Mouse (Mus musculus) MEL (cell line): Measurements from ENCODE around the gene Dgke. TPM values are rescaled to one million over a fixed set of nuclear protein-coding genes. Genes with fewer than 3 reads are reported as not detected.

ENCODE experiments used
- DNase-seq: peaks from one replicate; pipeline ENCODE4 v3.0.0; 2011; ENCODE audit warnings: low read depth, low spot score
- H3K27ac ChIP-seq: 2 replicates; pipeline ENCODE4 v1.5.1; 2012; ENCODE audit warnings: low read depth, mild to moderate bottlenecking, control low read depth, low read length, moderate library complexity; ENCODE audit not compliant: control insufficient read depth
- H3K27me3 ChIP-seq, 2 experiments: fragments of 150-350 bp in 1 of 2; sonication (generic) in 1 of 2; 2 replicates each; pipeline ENCODE4 v1.6.1; 2012; ENCODE audit warnings: low read length in 2 of 2, mild to moderate bottlenecking in 2 of 2, improper control_type of control experiment in 1 of 2, moderate library complexity in 1 of 2; ENCODE audit not compliant: insufficient read depth in 2 of 2, control insufficient read depth in 1 of 2
- H3K36me3 ChIP-seq, 2 experiments: 2 replicates each; pipeline ENCODE4 v1.6.1; 2012 to 2014; ENCODE audit warnings: low read length in 2 of 2, improper control_type of control experiment in 1 of 2, inconsistent platforms in 1 of 2, mild to moderate bottlenecking in 1 of 2; ENCODE audit not compliant: insufficient read depth in 2 of 2, control insufficient read depth in 1 of 2
- H3K4me1 ChIP-seq, 2 experiments: fragments of 150-350 bp in 1 of 2; sonication (generic) in 1 of 2; 2 replicates each; pipeline ENCODE4 v1.6.1; 2012; ENCODE audit warnings: low read length in 2 of 2, improper control_type of control experiment in 1 of 2, mild to moderate bottlenecking in 1 of 2; ENCODE audit not compliant: insufficient read depth in 2 of 2, control insufficient read depth in 1 of 2
- H3K4me3 ChIP-seq, 2 experiments: fragments of 150-350 bp in 1 of 2; sonication (generic) in 1 of 2; 2 replicates each; pipeline ENCODE4 v1.5.1; 2012; ENCODE audit warnings: low read depth in 2 of 2, low read length in 2 of 2, mild to moderate bottlenecking in 2 of 2, moderate library complexity in 2 of 2, control low read depth in 1 of 2, improper control_type of control experiment in 1 of 2; ENCODE audit not compliant: control insufficient read depth in 1 of 2, insufficient read depth in 1 of 2
- H3K79me2 ChIP-seq: 2 replicates; pipeline ENCODE4 v1.6.1; 2012; ENCODE audit warnings: mild to moderate bottlenecking, low read length, moderate library complexity; ENCODE audit not compliant: control insufficient read depth, poor library complexity, insufficient read depth
- H3K9ac ChIP-seq: 2 replicates; pipeline ENCODE4 v1.6.1; 2012; ENCODE audit warnings: low read depth, mild to moderate bottlenecking, control low read depth, low read length, moderate library complexity; ENCODE audit not compliant: control insufficient read depth, poor library complexity, severe bottlenecking
- H3K9me3 ChIP-seq: fragments of 150-350 bp; sonication (generic); replicated peaks from 2 replicates; pipeline ENCODE4 v1.6.1; 2012; ENCODE audit warnings: mild to moderate bottlenecking, low read length, improper control_type of control experiment, moderate library complexity; ENCODE audit not compliant: insufficient read depth
- CHD1 ChIP-seq: IDR thresholded peaks from 2 replicates; pipeline ENCODE4 v1.6.1; 2012; ENCODE audit warnings: low read depth, mild to moderate bottlenecking, inconsistent platforms, low read length, improper control_type of control experiment
- CTCF ChIP-seq, 3 experiments: IDR thresholded peaks in 2 of 3; conservative IDR thresholded peaks in 1 of 3; 2 replicates each; pipeline ENCODE4 v1.5.1; 2011 to 2012; ENCODE audit warnings: low read length in 3 of 3, low read depth in 2 of 3, mild to moderate bottlenecking in 2 of 3, improper control_type of control experiment in 1 of 3, inconsistent platforms in 1 of 3, mixed read lengths in 1 of 3, moderate library complexity in 1 of 3; ENCODE audit not compliant: control insufficient read depth in 1 of 3, insufficient read depth in 1 of 3, poor library complexity in 1 of 3, severe bottlenecking in 1 of 3
- JUND ChIP-seq: IDR thresholded peaks from 2 replicates; pipeline ENCODE4 v1.6.1; 2011; ENCODE audit warnings: low read depth, mild to moderate bottlenecking, improper control_type of control experiment, low read length
- KAT2A ChIP-seq: conservative IDR thresholded peaks from 2 replicates; pipeline ENCODE4 v1.6.1; 2012; ENCODE audit warnings: low read depth, low read length, improper control_type of control experiment, inconsistent platforms
- MAFK ChIP-seq: IDR thresholded peaks from 2 replicates; pipeline ENCODE4 v1.6.1; 2011; ENCODE audit warnings: low read depth, mild to moderate bottlenecking, low read length, improper control_type of control experiment, borderline replicate concordance
- MEF2A ChIP-seq: IDR thresholded peaks from 2 replicates; pipeline ENCODE4 v1.6.1; 2014; ENCODE audit warnings: low read depth, mild to moderate bottlenecking, inconsistent platforms, low read length, improper control_type of control experiment; ENCODE audit not compliant: poor library complexity, insufficient replicate concordance, severe bottlenecking; ENCODE audit errors: extremely low read depth
- MYC ChIP-seq: IDR thresholded peaks from 2 replicates; pipeline ENCODE4 v1.6.1; 2011; ENCODE audit warnings: low read depth, mild to moderate bottlenecking, low read length, improper control_type of control experiment, moderate library complexity
- NELFE ChIP-seq: IDR thresholded peaks from 2 replicates; pipeline ENCODE4 v1.6.1; 2011; ENCODE audit warnings: low read depth, low read length, improper control_type of control experiment
- POLR2AphosphoS2 ChIP-seq: IDR thresholded peaks from 2 replicates; pipeline ENCODE4 v1.6.1; 2011; ENCODE audit warnings: low read length, improper control_type of control experiment
- SIN3A ChIP-seq: IDR thresholded peaks from 2 replicates; pipeline ENCODE4 v1.6.1; 2012; ENCODE audit warnings: low read length, improper control_type of control experiment, inconsistent platforms
- UBTF ChIP-seq: IDR thresholded peaks from 2 replicates; pipeline ENCODE4 v1.6.1; 2012; ENCODE audit warnings: low read depth, mild to moderate bottlenecking, inconsistent platforms, low read length, improper control_type of control experiment, moderate library complexity, borderline replicate concordance; ENCODE audit not compliant: insufficient read depth
- USF1 ChIP-seq: IDR thresholded peaks from 2 replicates; pipeline ENCODE4 v1.6.1; 2014; ENCODE audit warnings: low read depth, mild to moderate bottlenecking, inconsistent platforms, low read length, improper control_type of control experiment, moderate library complexity
- ZC3H11A ChIP-seq: IDR thresholded peaks from 2 replicates; pipeline ENCODE4 v1.6.1; 2012; ENCODE audit warnings: low read depth, mild to moderate bottlenecking, inconsistent platforms, low read length, improper control_type of control experiment
- ZKSCAN1 ChIP-seq: IDR thresholded peaks from 2 replicates; pipeline ENCODE4 v1.6.1; 2012; ENCODE audit warnings: low read depth, mild to moderate bottlenecking, inconsistent platforms, low read length, improper control_type of control experiment, moderate library complexity
- ZNF384 ChIP-seq: IDR thresholded peaks from 2 replicates; pipeline ENCODE4 v1.6.1; 2012; ENCODE audit warnings: low read depth, mild to moderate bottlenecking, inconsistent platforms, low read length, improper control_type of control experiment
- polyA plus RNA-seq, 2 experiments: library from polyadenylated mRNA; stranded (reverse) in 1 of 2; unstranded in 1 of 2; fragments of >175 nt in 1 of 2; fragments of >200 nt in 1 of 2; gene quantifications; 2 replicates each; pipeline versions ENCODE4 v1.2.1 to v1.2.4; 2012; ENCODE audit warnings: low replicate concordance in 2 of 2, low read depth in 1 of 2; ENCODE audit not compliant: insufficient read length in 2 of 2, insufficient read depth in 1 of 2, missing spikeins in 1 of 2
- total RNA-seq: library from RNA; depleted of rRNA; stranded (reverse); fragments of 300-350 nt; gene quantifications from 2 replicates; pipeline ENCODE4 v1.2.3, GENCODE M21; 2012

Gene Dgke
- total and polyA plus RNA-seq, 3 experiments, result 5.2 to 6.4 TPM; not detected in 1

DNA sequence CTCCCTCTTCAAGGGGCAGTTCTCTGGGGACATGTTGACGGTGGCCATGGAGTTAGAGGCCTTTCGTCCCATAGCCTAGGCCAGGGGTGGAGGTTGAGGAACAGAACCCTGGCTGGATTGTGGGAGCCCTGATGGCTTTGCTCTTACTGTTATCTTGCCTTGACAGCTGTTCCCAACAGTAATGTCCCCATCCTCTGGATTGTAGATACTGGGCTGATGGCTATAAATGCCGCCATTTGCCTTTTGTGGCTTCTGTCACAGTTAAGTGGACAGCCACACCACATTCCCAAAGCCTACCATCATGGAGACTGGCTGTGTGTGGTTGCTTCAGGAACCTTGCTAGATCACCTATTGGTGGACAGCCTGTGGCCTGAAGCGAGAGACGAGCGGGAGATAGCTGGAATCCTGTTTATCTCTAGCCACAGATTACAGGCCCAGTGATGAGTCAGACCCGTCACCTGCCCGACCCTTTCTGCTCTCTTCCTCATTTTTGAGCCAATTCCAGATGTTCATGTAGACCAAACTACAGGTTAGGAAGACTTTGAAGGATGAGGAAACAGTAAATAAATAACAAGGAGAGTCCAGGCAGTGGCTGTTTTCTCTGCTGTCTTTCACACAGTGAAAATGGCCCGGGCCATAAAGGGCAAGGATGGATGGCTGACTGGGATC lies 49.0 kb downstream of the Dgke start (continued):
- TF ChIP-seq MYC (no peak), JUND (no peak), ZKSCAN1 (no peak), ZC3H11A (no peak), CHD1 (no peak), NELFE (no peak), CTCF (IDR thresholded peaks at IDR 0.05 in 2 of 3, conservative IDR thresholded peaks at IDR 0.05 in 1 of 3; ENCODE audit: control insufficient read depth in 1 of 3, insufficient read depth in 1 of 3, low read depth in 2 of 3, low read length in 3 of 3, poor library complexity in 1 of 3, severe bottlenecking in 1 of 3) (no peak)

DNA sequence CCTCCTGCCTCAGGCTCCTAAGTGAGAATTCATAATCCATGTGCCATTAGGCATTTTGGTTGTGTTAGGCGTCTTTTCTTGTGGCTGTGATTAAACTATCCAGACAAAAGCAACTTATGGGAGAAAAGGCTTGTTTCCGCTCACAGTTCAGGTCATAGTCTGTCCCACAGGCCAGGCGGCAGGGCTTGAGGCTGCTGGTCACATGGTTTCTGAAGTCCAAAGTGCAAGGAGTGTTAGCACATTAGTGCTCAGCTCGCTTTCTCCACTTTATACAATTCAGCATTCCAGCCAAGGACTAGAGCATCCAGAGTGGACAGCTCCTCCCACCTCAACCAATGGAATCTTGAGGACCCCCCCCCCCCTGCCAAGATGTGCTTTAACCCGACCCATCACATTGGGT lies 54.4 kb downstream of the Dgke start:
- Histone ChIP-seq H3K4me1 (peaks cover 5 to 20% of the 10 kb centered on the region in 2 experiments), H3K79me2 (no peaks in the 10 kb centered on the region)
- TF ChIP-seq MAFK, result no peak
- TF ChIP-seq ZKSCAN1, result no peak
- TF ChIP-seq NELFE, result no peak
- no peak for TF ChIP-seq SIN3A
- TF ChIP-seq POLR2AphosphoS2, result no peak
- TF ChIP-seq, all 39 proteins: peak for 0
- Histone ChIP-seq H3K27me3 (no peaks in the 10 kb centered on the region), H3K9ac (no peak overlapping the region), H3K4me3 (no peak overlapping the region), H3K27ac (no peak overlapping the region), H3K36me3 (peaks cover 18 to 29% of the 10 kb centered on the region in 2 experiments), H3K9me3 (no peaks in the 10 kb centered on the region)
- no peak for DNase-seq

DNA sequence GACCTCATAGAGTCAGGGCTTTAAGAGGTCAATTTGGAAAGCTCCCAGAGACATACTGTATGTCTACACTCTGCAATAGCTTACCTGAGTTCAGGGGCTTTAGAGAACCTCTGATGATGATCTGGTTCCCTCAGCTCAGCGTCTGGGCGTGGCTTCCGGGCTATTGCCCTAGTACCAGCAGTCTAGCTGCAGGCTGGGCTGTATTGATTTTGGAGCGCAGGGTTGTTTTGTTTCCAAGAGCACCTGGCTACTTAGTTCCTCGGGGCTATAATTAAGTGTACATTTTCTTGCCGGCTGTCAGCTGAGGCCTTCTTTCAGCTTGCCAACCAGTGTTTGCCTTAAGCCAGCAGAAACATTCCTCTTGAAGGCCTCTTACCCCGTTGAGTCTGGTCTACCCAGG lies 57.2 kb downstream of the Dgke start:
- Histone ChIP-seq H3K9me3 (no peaks in the 10 kb centered on the region), H3K79me2 (peaks cover 3% of the 10 kb centered on the region; the same call in 1 of the 2 replicates), H3K36me3 (peaks cover 4 to 36% of the 10 kb centered on the region in 2 experiments; a peak in 3 of 4 replicates), H3K9ac (no peak overlapping the region), H3K27ac (no peak overlapping the region), H3K4me3 (no peak overlapping the region), H3K4me1 (peaks cover 0 to 4% of the 10 kb centered on the region in 2 experiments; a peak in 2 of 4 replicates), H3K27me3 (no peaks in the 10 kb centered on the region)
- TF ChIP-seq UBTF (no peak), ZNF384 (no peak), USF1 (no peak), KAT2A (no peak), MEF2A (no peak), NELFE (no peak), ZC3H11A (no peak)
- no peak for DNase-seq
